Mouse (Mus musculus) left cerebral cortex, postnatal 4 days (tissue): ENCODE measurements around the gene Zfp428. TPM values are rescaled to one million over a fixed set of nuclear protein-coding genes. Genes with fewer than 3 reads are reported as not detected.
A peak's percentile ranks its signal among the peaks of the same experiment; 100 is the strongest.
"Not testable (repeated sequence)": the region's sequence is repeated elsewhere in the genome, so short reads cannot be mapped to it uniquely, and the experiment has no call there.

ENCODE experiments used
- DNase-seq: peaks from one replicate; pipeline ENCODE4 v3.0.0-alpha.2; 2022
- intact Hi-C: fragments of 180-260 bp; cut with DNase I; formaldehyde crosslinking; loops from one replicate; pipeline ENCODE4 v1.15.1; 2025
- total RNA-seq, 2 experiments: library from RNA; stranded (reverse); gene quantifications; 2 replicates each; pipeline ENCODE4 v1.2.3; 2021

The Zfp428 gene
- total RNA-seq, 2 experiments from 2014 or later: 105 to 108 TPM

- no peak for DNase-seq
- intact Hi-C loops: no loop called here
These were observed 26.5 kb upstream of the Zfp428 start for GRCm38 (mm10) chr7:24480121-24480941.

- DNase-seq: no peak
- intact Hi-C loops: no loop called here
These were observed 25.8 kb upstream of the Zfp428 start for GRCm38 (mm10) chr7:24480986-24481473.

GRCm38 (mm10) chr7:24481474-24482207 is 25.2 kb upstream of the Zfp428 start, which contains the start of gene Cadm4:
Gene Cadm4, plus strand, starts transcription at chr7:24482023.
- intact Hi-C loops: no loop called here

GRCm38 (mm10) chr7:24482208-24483020 is 24.4 kb upstream of the Zfp428 start:
- intact Hi-C loops: no loop called here
- no peak for DNase-seq

More at GRCm38 (mm10) chr7:24481474-24482207, 25.2 kb upstream of the Zfp428 start, which contains the start of gene Cadm4:
- DNase-seq: peak; percentile 94

GRCm38 (mm10) chr7:24483291-24483690 is 23.5 kb upstream of the Zfp428 start:
- DNase-seq, intact Hi-C loops: not testable (repeated sequence)

GRCm38 (mm10) chr7:24485481-24485880 is 21.3 kb upstream of the Zfp428 start:
- intact Hi-C loops: no loop called here
- DNase-seq: no peak

GRCm38 (mm10) chr7:24486654-24487130 is 20.1 kb upstream of the Zfp428 start:
- intact Hi-C loops: no loop called here
- DNase-seq: no peak

- DNase-seq: no peak
- intact Hi-C loops: no loop called here
These were observed 19.4 kb upstream of the Zfp428 start for GRCm38 (mm10) chr7:24487403-24487802.

- no peak for DNase-seq
- intact Hi-C loops: no loop called here
These were observed 18.5 kb upstream of the Zfp428 start for GRCm38 (mm10) chr7:24488303-24488702.

GRCm38 (mm10) chr7:24499856-24500577 is 6.8 kb upstream of the Zfp428 start:
- intact Hi-C loops: no loop called here
- DNase-seq: no peak

GRCm38 (mm10) chr7:24500929-24501328 is 5.9 kb upstream of the Zfp428 start:
- DNase-seq: peak; percentile 50
- intact Hi-C loops: no loop called here

- intact Hi-C loops: no loop called here
- DNase-seq: no peak
These were observed 5.3 kb upstream of the Zfp428 start for GRCm38 (mm10) chr7:24501492-24501891.

- intact Hi-C loops: no loop called here
- DNase-seq: no peak
These were observed 2.8 kb upstream of the Zfp428 start for GRCm38 (mm10) chr7:24504004-24504403.

- DNase-seq: no peak
- intact Hi-C loops: no loop called here
These were observed 1.9 kb upstream of the Zfp428 start for GRCm38 (mm10) chr7:24504868-24505267.

- no peak for DNase-seq
- intact Hi-C loops: no loop called here
These were observed 1.2 kb upstream of the Zfp428 start for GRCm38 (mm10) chr7:24505447-24506064.

- no peak for DNase-seq
- intact Hi-C loops: no loop called here
These were observed 744 bp upstream of the Zfp428 start for GRCm38 (mm10) chr7:24506065-24506459.

GRCm38 (mm10) chr7:24506476-24506837 is 349 bp upstream of the Zfp428 start:
- intact Hi-C loops: no loop called here
- DNase-seq: peak; percentile 67

GRCm38 (mm10) chr7:24507726-24508114 is 914 bp downstream of the Zfp428 start:
- intact Hi-C loops: no loop called here

GRCm38 (mm10) chr7:24512355-24512754 is 5.5 kb downstream of the Zfp428 start, which contains the start of gene AC161166.1:
Gene AC161166.1, minus strand, starts transcription at chr7:24512455.
- intact Hi-C loops: no loop called here
- no peak for DNase-seq

More at GRCm38 (mm10) chr7:24507726-24508114, 914 bp downstream of the Zfp428 start:
- no peak for DNase-seq
